Mouse (Mus musculus): ENCODE results near the gene Rcbtb2. TPM values are rescaled to one million over a fixed set of nuclear protein-coding genes. Genes with fewer than 3 reads are reported as not detected.
"Not testable (repeated sequence)": the region's sequence is repeated elsewhere in the genome, so short reads cannot be mapped to it uniquely, and the experiment has no call there.

The Rcbtb2 gene
- polyA plus RNA-seq, 1 experiment from 2014 or later: 61.2 TPM

DNA sequence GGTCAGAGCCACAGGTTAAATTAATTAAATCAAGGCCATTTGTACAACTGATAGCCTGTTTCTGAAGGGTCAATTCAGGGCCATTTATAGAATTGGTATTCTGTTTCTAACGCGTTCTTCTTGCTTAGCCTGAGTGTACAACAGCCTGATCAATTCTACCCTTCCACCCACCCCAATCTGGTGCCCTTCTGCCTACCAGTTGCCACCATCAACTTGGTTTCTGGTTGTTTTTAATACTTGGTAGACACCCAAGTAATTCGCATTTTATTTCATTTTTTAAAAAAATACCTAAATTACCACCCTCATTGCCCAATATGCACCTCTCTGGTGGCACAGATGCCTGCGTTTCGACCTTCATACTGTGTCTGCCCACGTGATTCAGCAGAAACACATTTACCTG lies 17.9 kb upstream of the Rcbtb2 start:
- peaks cover 33% of the 10 kb centered on the region for H3K27me3 ChIP-seq (replicated peaks)
- H3K27ac ChIP-seq (replicated peaks): no peak overlapping the region
- no peaks in the 10 kb centered on the region for H3K9me3 ChIP-seq
- 71% methylated on average over 6 of the region's 6 CpGs for WGBS
- no peak overlapping the region for H3K4me3 ChIP-seq
- H3K36me3 ChIP-seq: no peaks in the 10 kb centered on the region
- no peak for ATAC-seq (ENCODE audit: extremely low read depth, insufficient number of reproducible peaks, low FRiP score, low TSS enrichment)
- H3K9ac ChIP-seq: no peak overlapping the region
- H3K4me1 ChIP-seq: 0 out of 2 replicates have a peak, but pooled peaks cover 2% of the 10 kb centered on the region
- H3K4me2 ChIP-seq: no peak overlapping the region

DNA sequence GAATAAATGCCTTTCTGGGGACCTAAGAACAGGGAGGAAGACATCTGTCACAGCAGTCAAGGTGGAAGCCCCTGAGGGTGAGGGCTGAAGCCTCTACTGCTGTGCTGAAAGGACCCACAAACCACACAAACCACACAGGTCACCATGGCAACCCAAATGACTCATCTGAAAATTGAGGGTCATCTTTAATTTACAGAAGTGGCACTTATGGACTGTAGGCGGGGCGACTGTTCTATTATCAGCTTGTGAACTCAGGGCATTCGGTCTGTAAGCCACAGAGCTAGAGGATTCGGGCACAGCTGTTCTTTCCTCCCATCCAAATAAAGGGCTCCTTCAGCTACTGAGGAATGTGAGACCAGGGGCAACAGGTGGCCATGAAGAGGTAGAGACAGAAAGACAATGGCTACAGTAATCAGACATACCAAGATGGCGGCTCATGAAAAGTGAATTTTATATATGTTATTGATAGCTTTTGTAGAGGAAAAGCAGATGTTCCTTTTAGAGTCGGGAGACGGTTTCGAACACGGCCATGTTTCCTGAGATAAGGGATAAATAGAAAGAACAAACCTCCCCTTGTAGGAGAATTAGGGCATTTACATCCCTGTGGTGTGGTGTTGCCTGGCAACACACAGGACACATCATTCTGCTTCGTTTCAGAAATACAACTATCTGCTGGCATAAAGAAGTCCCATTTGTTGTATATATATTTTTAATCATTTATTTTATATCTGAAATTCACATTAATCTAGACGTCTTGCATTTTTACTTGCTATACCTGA lies 17.2 kb upstream of the Rcbtb2 start:
- 56% methylated on average over 11 of the region's 11 CpGs for WGBS
- Histone ChIP-seq H3K27me3 (replicated peaks) (peaks cover 27% of the 10 kb centered on the region), H3K4me3 (no peak overlapping the region)

DNA sequence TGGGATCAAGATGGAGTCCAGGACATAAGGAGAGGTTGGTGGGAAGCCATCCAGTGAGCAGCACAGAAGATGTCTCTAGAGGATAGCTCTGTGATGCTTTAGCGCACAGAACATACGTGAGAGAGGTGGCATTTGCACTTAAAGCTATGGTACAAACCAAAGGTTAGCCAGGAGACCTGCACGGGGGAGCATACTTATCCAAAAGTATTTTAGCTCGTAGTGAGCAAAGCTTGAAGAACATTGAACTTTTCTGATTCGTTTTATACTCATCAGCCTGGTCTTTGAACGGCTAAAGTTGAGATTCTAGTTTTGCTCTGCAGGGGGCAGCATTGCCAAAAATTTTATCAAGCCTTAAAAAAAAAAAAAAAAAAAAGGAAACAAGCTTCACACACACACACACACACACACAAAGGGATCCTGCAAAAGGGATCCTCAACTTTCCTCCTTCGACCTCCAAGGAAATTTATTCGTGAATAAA lies 16.6 kb upstream of the Rcbtb2 start:
- H3K4me2 ChIP-seq: no peak overlapping the region
- no peak overlapping the region for H3K4me3 ChIP-seq
- H3K27ac ChIP-seq (replicated peaks): no peak overlapping the region
- 0 out of 2 replicates have a peak, but pooled peaks cover 2% of the 10 kb centered on the region for H3K4me1 ChIP-seq
- 24% methylated on average over 8 of the region's 8 CpGs for WGBS
- no peak overlapping the region for H3K9ac ChIP-seq
- no peak for ATAC-seq (ENCODE audit: extremely low read depth, insufficient number of reproducible peaks, low FRiP score, low TSS enrichment)
- H3K9me3 ChIP-seq: no peaks in the 10 kb centered on the region
- H3K36me3 ChIP-seq: no peaks in the 10 kb centered on the region
- H3K27me3 ChIP-seq (replicated peaks): peaks cover 21% of the 10 kb centered on the region

More for the DNA sequence above, 17.2 kb upstream of the Rcbtb2 start:
- Histone ChIP-seq H3K27ac (replicated peaks) (no peak overlapping the region), H3K36me3 (no peaks in the 10 kb centered on the region), H3K4me1 (0 out of 2 replicates have a peak, but pooled peaks cover 2% of the 10 kb centered on the region), H3K9me3 (no peaks in the 10 kb centered on the region), H3K9ac (no peak overlapping the region), H3K4me2 (no peak overlapping the region)
- no peak for ATAC-seq (ENCODE audit: extremely low read depth, insufficient number of reproducible peaks, low FRiP score, low TSS enrichment)

DNA sequence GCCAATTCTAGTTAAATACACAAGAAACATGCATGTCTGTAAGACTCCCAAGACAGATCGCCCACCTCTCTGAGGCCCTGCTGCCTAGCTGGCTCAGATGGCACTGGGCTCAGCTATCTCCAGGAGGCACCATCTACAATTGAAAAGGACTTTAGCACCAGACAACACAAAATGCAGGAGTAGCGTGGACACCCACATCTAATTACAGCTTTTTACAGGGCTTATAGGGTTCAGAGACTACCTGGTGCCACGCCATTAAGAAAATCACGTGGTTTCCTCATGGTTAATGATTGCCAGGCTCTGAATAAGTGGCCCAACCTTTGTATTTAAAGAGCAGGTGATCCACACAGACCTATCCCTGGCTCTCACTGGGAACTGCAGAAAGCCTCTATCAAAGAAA lies 15.9 kb upstream of the Rcbtb2 start:
- Histone ChIP-seq H3K27ac (replicated peaks) (no peak overlapping the region), H3K4me1 (0 out of 2 replicates have a peak, but pooled peaks cover 2% of the 10 kb centered on the region), H3K36me3 (no peaks in the 10 kb centered on the region), H3K9me3 (no peaks in the 10 kb centered on the region), H3K27me3 (replicated peaks) (peaks cover 17% of the 10 kb centered on the region), H3K4me2 (no peak overlapping the region), H3K9ac (no peak overlapping the region), H3K4me3 (no peak overlapping the region)
- ATAC-seq (ENCODE audit: extremely low read depth, insufficient number of reproducible peaks, low FRiP score, low TSS enrichment): no peak
- WGBS: 51% methylated on average over 4 of the region's 4 CpGs

DNA sequence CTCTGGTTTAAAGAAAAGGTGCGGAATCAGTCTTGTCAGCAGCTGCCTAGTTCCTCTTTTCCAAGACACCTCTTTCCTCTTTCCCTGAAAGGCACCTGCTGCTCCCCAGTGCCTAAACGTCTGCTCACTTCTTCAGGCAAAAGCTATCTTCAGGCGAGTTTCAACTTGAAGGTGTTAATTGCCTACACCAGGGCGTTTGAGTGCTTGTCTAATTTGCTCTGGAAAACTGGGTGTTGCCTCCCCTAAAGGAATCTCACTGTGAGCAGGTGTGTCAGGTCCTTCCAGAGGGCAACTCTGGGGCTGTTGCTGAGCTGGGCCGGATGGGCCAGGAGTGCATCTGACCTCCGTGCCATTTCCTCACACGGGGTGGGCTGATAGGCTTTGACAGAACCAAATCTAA lies 15.5 kb upstream of the Rcbtb2 start:
- no peak overlapping the region for H3K9ac ChIP-seq

DNA sequence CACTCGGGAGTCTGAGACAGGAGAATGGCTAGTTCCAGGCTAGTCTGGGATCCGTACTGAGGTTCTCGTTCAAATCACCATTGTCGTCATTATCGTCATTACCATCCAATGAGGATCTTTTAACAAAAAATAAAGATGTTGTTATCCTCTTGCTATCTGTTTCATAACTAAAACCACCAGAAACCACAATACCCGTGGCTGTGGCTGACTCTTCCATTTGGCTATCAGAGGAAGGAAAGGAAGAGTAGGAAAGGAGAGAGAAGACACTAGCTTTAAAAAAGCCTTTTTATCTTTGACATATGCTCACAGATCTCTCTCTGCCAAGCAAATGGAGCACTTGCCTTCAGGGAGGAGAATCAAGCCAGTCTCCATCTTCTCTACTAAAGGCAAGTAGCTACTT lies 14.9 kb upstream of the Rcbtb2 start:
- Histone ChIP-seq H3K27ac (replicated peaks) (no peak overlapping the region), H3K4me1 (peaks cover 7% of the 10 kb centered on the region), H3K4me3 (no peak overlapping the region), H3K9ac (no peak overlapping the region), H3K36me3 (no peaks in the 10 kb centered on the region), H3K27me3 (replicated peaks) (peaks cover 9% of the 10 kb centered on the region), H3K9me3 (no peaks in the 10 kb centered on the region), H3K4me2 (no peak overlapping the region)
- WGBS: 76% methylated on average over 6 of the region's 6 CpGs
- no peak for ATAC-seq (ENCODE audit: extremely low read depth, insufficient number of reproducible peaks, low FRiP score, low TSS enrichment)

More for the DNA sequence above, 15.5 kb upstream of the Rcbtb2 start:
- 52% methylated on average over 7 of the region's 7 CpGs for WGBS
- peaks cover 15% of the 10 kb centered on the region for H3K27me3 ChIP-seq (replicated peaks)
- H3K4me3 ChIP-seq: no peak overlapping the region
- H3K36me3 ChIP-seq: no peaks in the 10 kb centered on the region
- H3K9me3 ChIP-seq: no peaks in the 10 kb centered on the region
- no peak overlapping the region for H3K4me2 ChIP-seq
- peaks cover 6% of the 10 kb centered on the region for H3K4me1 ChIP-seq
- no peak overlapping the region for H3K27ac ChIP-seq (replicated peaks)
- ATAC-seq (ENCODE audit: extremely low read depth, insufficient number of reproducible peaks, low FRiP score, low TSS enrichment): no peak

DNA sequence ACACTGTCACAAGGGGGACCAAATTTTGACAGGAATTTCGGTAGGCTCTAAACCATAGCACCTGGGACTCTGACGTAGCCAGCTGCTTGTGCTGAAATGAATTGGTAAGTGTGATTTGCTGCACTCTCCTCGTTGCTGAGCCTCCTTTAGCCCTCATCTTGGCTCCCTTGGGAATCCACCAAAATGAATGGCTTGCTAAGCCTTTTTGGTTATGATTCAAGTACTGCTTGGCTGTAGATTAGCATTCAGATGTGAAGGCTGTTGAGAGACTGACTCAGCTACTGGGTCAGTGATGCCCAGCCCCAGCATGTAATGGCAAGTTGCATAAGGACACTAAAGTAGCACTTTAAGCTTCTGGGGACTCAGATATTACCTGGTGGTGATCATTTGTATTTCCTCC lies 12.2 kb upstream of the Rcbtb2 start:
- Histone ChIP-seq H3K9ac (no peak overlapping the region), H3K9me3 (no peaks in the 10 kb centered on the region), H3K4me3 (no peak overlapping the region), H3K27ac (replicated peaks) (no peak overlapping the region), H3K36me3 (no peaks in the 10 kb centered on the region), H3K4me1 (peaks cover 7% of the 10 kb centered on the region), H3K4me2 (no peak overlapping the region), H3K27me3 (replicated peaks) (0 out of 2 replicates have a peak, but pooled peaks cover 4% of the 10 kb centered on the region)
- ATAC-seq (ENCODE audit: extremely low read depth, insufficient number of reproducible peaks, low FRiP score, low TSS enrichment): no peak
- WGBS: 70% methylated on average over 3 of the region's 3 CpGs

DNA sequence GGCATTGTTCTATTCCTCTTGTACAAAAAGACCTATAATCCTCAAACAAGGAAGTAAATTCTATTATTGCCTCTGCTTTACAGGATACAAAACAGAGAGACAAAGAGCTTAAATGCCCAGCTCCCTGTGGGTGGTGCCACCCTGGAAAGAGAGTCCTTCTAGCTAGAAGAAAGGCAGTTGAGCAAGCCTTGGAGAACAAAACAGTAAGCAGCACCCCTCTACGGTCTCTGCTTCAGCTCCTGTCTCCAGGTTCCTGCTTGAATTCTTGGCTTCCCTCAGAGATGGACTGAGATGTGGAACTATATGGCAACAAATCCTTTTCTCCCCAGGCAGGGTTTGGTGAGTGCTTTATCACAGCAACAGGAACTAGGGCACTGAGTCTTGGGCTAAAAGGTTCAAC lies 11.7 kb upstream of the Rcbtb2 start:
- no peaks in the 10 kb centered on the region for H3K36me3 ChIP-seq
- H3K4me3 ChIP-seq: no peak overlapping the region
- no peak overlapping the region for H3K9ac ChIP-seq
- no peaks in the 10 kb centered on the region for H3K9me3 ChIP-seq
- 0 out of 2 replicates have a peak, but pooled peaks cover 4% of the 10 kb centered on the region for H3K27me3 ChIP-seq (replicated peaks)
- H3K27ac ChIP-seq (replicated peaks): no peak overlapping the region
- 74% methylated on average over 1 of the region's 1 CpGs for WGBS
- peaks cover 7% of the 10 kb centered on the region for H3K4me1 ChIP-seq
- H3K4me2 ChIP-seq: no peak overlapping the region
- no peak for ATAC-seq (ENCODE audit: extremely low read depth, insufficient number of reproducible peaks, low FRiP score, low TSS enrichment)

DNA sequence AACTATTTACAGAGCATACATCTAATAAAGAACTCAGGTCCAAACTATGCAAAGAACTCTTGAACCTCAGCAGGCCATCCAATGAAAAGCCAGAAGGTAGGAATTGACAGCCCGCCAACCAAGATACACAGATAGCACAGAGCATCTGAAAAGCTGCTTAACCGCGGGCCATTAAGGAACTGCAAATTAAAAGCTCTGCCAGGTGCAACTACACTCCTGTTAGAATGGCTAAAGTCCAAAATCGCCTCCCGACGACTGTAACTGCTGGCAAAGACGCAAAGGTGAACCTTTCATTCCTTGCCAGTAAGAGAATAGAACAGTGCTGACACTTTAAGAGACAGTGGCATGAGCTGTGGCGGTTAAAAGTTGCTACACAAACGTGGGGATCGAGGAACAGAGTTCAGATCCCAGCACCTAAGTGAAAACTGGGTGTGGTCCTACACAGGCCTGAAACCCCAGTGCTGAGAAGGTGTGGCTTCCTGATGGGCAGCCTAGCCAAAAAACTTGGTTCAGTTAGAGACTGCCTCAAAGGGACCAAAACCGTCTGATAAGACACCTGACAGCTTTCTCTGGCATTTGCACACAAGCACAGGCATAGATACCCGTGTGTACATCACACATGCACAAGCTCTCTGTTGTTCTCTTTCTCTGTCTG lies 10.5 kb upstream of the Rcbtb2 start:
- Histone ChIP-seq H3K27ac (replicated peaks) (no peak overlapping the region), H3K4me3 (no peak overlapping the region), H3K4me1 (peaks cover 12% of the 10 kb centered on the region), H3K4me2 (no peak overlapping the region), H3K36me3 (no peaks in the 10 kb centered on the region), H3K9me3 (no peaks in the 10 kb centered on the region), H3K27me3 (replicated peaks) (0 out of 2 replicates have a peak, but pooled peaks cover 4% of the 10 kb centered on the region), H3K9ac (no peak overlapping the region)
- WGBS: 48% methylated on average over 12 of the region's 12 CpGs
- no peak for ATAC-seq (ENCODE audit: extremely low read depth, insufficient number of reproducible peaks, low FRiP score, low TSS enrichment)

DNA sequence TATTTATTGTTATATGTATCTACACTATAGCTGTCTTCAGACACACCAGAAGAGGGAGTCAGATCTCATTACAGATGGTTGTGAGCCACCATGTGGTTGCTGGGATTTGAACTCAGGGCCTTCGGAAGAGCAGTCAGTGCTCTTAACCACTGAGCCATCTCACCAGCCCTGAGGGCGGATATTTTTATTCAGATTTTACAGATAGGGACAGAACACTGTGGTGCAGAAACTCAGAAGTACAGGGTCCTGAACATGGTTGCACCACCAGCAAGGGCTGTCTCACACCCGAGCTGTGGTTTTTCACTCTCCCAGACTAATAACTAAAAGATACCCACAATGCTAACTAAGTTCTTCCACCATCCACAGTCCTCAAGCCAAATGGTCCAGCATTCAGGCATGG lies 7.9 kb upstream of the Rcbtb2 start:
- WGBS: 81% methylated on average over 3 of the region's 3 CpGs
- H3K27me3 ChIP-seq (replicated peaks); H3K36me3 ChIP-seq; ATAC-seq (ENCODE audit: extremely low read depth, insufficient number of reproducible peaks, low FRiP score, low TSS enrichment); H3K4me2 ChIP-seq; H3K9ac ChIP-seq; H3K4me3 ChIP-seq; H3K9me3 ChIP-seq; H3K27ac ChIP-seq (replicated peaks): not testable (repeated sequence)
- H3K4me1 ChIP-seq: peaks cover 25% of the 10 kb centered on the region

DNA sequence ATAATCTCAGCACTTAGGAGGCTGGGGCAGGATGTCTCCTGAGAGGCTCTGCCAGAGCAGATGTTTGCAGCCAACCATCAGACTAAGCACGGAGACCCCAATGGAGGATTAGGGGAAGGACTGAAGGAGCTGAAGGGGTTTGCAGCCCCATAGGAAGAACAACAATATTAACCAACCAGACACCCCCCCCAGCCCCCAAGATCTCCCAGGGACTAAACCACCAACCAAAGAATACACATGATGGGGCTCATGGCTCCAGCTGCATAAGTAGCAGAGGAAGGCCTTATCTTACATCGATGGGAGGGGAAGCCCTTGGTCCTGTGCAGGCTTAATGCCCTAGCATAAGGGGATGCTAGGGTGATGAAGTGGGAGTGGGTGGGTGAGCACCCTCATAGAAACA lies 6.5 kb upstream of the Rcbtb2 start:
- Histone ChIP-seq H3K4me3 (no peak overlapping the region), H3K4me1 (peaks cover 25% of the 10 kb centered on the region), H3K9me3 (no peaks in the 10 kb centered on the region), H3K27ac (replicated peaks) (no peak overlapping the region), H3K36me3 (no peaks in the 10 kb centered on the region), H3K27me3 (replicated peaks) (no peaks in the 10 kb centered on the region), H3K9ac (no peak overlapping the region), H3K4me2 (no peak overlapping the region)
- WGBS: 58% methylated on average over 2 of the region's 2 CpGs
- no peak for ATAC-seq (ENCODE audit: extremely low read depth, insufficient number of reproducible peaks, low FRiP score, low TSS enrichment)

Measured in heart, embryonic 13.5 days (tissue).